Mouse (Mus musculus): ENCODE results near the gene Gpx4. TPM values are rescaled to one million over a fixed set of nuclear protein-coding genes. Genes with fewer than 3 reads are reported as not detected.

Gpx4 gene
- polyA plus RNA-seq, 1 experiment from 2014 or later: 640 TPM

DNA sequence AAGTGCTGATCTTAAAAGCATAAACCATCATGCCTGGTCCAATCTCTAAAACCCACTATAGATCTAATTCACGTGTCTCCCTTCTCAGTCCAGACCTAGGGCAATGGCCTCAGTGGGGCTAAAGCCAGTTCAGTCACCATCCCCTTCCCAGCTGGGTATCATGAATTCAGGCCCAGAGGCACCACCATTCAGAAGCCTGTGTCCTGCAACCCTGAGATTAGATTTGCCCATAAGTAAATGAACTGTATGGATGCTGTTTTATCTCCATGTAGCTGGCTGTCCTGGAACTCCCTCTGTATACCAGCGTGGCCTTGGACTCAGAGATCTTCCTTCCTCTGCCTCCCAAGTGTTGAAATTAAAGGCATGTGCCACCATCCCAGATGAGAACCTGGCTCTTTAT lies 56.1 kb downstream of the Gpx4 start:
- no peak for DNase-seq (ENCODE audit: low spot score)

GRCm38 (mm10) chr10:80104181-80104580 lies 57.2 kb downstream of the Gpx4 start:
- DNase-seq (ENCODE audit: low spot score): no peak

DNA sequence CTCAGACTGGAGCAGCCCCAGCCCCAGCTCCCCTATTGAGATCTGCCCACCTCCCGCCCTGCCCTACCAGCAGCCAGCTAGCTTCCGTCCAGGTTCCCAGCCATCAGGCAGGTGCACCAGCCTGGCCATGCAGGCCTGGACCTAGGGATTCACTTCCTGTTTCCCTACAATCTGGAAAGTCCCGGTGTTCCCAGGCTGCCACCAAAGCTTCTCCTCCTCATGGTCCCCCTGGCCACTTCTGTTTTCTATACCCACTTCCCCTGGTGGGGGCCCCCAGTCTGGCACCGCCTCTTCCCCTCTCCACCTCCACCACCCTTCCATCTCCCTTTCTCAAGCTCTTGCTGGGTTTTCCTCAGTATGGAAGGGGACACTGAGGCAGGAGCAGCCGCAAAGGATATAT lies 58.5 kb downstream of the Gpx4 start, which contains the start of gene Sbno2:
Gene Sbno2 (minus strand): TSS at position 112 of the 400 bp plus-strand sequence.
- no peak for DNase-seq (ENCODE audit: low spot score)

GRCm38 (mm10) chr10:80105926-80106325 lies 59.0 kb downstream of the Gpx4 start:
- no peak for DNase-seq (ENCODE audit: low spot score)

Other genes starting within 250 kb of the Gpx4 start
- gene Misp, start 226.2 kb upstream of the Gpx4 start, polyA plus RNA-seq (2015; fragmentation: Nextera tagmentation; extraction: Ambion mirVana): 7.5 and 10.5 TPM in 2 replicates
- 217 and 246 TPM in 2 replicates for gene Ptbp1, start 192.7 kb upstream of the Gpx4 start, polyA plus RNA-seq (2015; fragmentation: Nextera tagmentation; extraction: Ambion mirVana)
- 1.7 TPM in 2 replicates for gene Prtn3, start 172.7 kb upstream of the Gpx4 start, polyA plus RNA-seq (2015; fragmentation: Nextera tagmentation; extraction: Ambion mirVana)
- gene Plppr3, start 172.5 kb upstream of the Gpx4 start, polyA plus RNA-seq (2015; fragmentation: Nextera tagmentation; extraction: Ambion mirVana): 3.3 and 3.4 TPM in 2 replicates
- gene Elane, start 160.9 kb upstream of the Gpx4 start, polyA plus RNA-seq (2015; fragmentation: Nextera tagmentation; extraction: Ambion mirVana): 0.30 and 0.74 TPM in 2 replicates
- gene Cfd, start 156.3 kb upstream of the Gpx4 start, polyA plus RNA-seq (2015; fragmentation: Nextera tagmentation; extraction: Ambion mirVana): 4.2 TPM in 1 of 2 replicates, not detected in the other
- gene Med16, start 138.2 kb upstream of the Gpx4 start, polyA plus RNA-seq (2015; fragmentation: Nextera tagmentation; extraction: Ambion mirVana): 32.6 and 39.1 TPM in 2 replicates
- 5.3 and 15.5 TPM in 2 replicates for gene Gm26602, start 136.3 kb upstream of the Gpx4 start, polyA plus RNA-seq (2015; fragmentation: Nextera tagmentation; extraction: Ambion mirVana)
- gene Kiss1r, start 130.2 kb upstream of the Gpx4 start, polyA plus RNA-seq (2015; fragmentation: Nextera tagmentation; extraction: Ambion mirVana): 0.48 and 1.2 TPM in 2 replicates
- 129 and 131 TPM in 2 replicates for gene R3hdm4, start 126.0 kb upstream of the Gpx4 start, polyA plus RNA-seq (2015; fragmentation: Nextera tagmentation; extraction: Ambion mirVana)
- 3.7 TPM in 2 replicates for gene Arid3a, start 120.1 kb upstream of the Gpx4 start, polyA plus RNA-seq (2015; fragmentation: Nextera tagmentation; extraction: Ambion mirVana)
- gene Wdr18, start 87.0 kb upstream of the Gpx4 start, polyA plus RNA-seq (2015; fragmentation: Nextera tagmentation; extraction: Ambion mirVana): 77.5 and 85.8 TPM in 2 replicates
- 0.09 and 0.20 TPM in 2 replicates for gene Grin3b, start 76.5 kb upstream of the Gpx4 start, polyA plus RNA-seq (2015; fragmentation: Nextera tagmentation; extraction: Ambion mirVana)
- gene Tmem259, start 62.8 kb upstream of the Gpx4 start, polyA plus RNA-seq (2015; fragmentation: Nextera tagmentation; extraction: Ambion mirVana): 19.4 and 25.8 TPM in 2 replicates
- 137 and 152 TPM in 2 replicates for gene Cnn2, start 58.6 kb upstream of the Gpx4 start, polyA plus RNA-seq (2015; fragmentation: Nextera tagmentation; extraction: Ambion mirVana)
- 5.2 and 5.8 TPM in 2 replicates for gene Abca7, start 50.7 kb upstream of the Gpx4 start, polyA plus RNA-seq (2015; fragmentation: Nextera tagmentation; extraction: Ambion mirVana)
- 179 and 206 TPM in 2 replicates for gene Arhgap45, start 30.5 kb upstream of the Gpx4 start, polyA plus RNA-seq (2015; fragmentation: Nextera tagmentation; extraction: Ambion mirVana)
- 153 and 158 TPM in 2 replicates for gene Polr2e, start 7.4 kb upstream of the Gpx4 start, polyA plus RNA-seq (2015; fragmentation: Nextera tagmentation; extraction: Ambion mirVana)
- gene Sbno2, start 58.4 kb downstream of the Gpx4 start, polyA plus RNA-seq (2015; fragmentation: Nextera tagmentation; extraction: Ambion mirVana): 18.3 and 19.7 TPM in 2 replicates
- 18.2 and 23.2 TPM in 2 replicates for gene Stk11, start 68.6 kb downstream of the Gpx4 start, polyA plus RNA-seq (2015; fragmentation: Nextera tagmentation; extraction: Ambion mirVana)
- 588 TPM in 2 replicates for gene Atp5d, start 91.5 kb downstream of the Gpx4 start, polyA plus RNA-seq (2015; fragmentation: Nextera tagmentation; extraction: Ambion mirVana)
- gene Cbarp, start 93.7 kb downstream of the Gpx4 start, polyA plus RNA-seq (2015; fragmentation: Nextera tagmentation; extraction: Ambion mirVana): 3.5 and 4.3 TPM in 2 replicates
- gene Midn, start 101.1 kb downstream of the Gpx4 start, polyA plus RNA-seq (2015; fragmentation: Nextera tagmentation; extraction: Ambion mirVana): 13.1 and 18.8 TPM in 2 replicates
- 226 and 376 TPM in 2 replicates for gene Cirbp, start 118.8 kb downstream of the Gpx4 start, polyA plus RNA-seq (2015; fragmentation: Nextera tagmentation; extraction: Ambion mirVana)
- 15.3 and 15.4 TPM in 2 replicates for gene 1600002K03Rik, start 125.8 kb downstream of the Gpx4 start, polyA plus RNA-seq (2015; fragmentation: Nextera tagmentation; extraction: Ambion mirVana)
- gene Efna2, start 132.3 kb downstream of the Gpx4 start, polyA plus RNA-seq (2015; fragmentation: Nextera tagmentation; extraction: Ambion mirVana): 1.2 and 1.6 TPM in 2 replicates
- 70.8 and 72.4 TPM in 2 replicates for gene Mum1, start 179.3 kb downstream of the Gpx4 start, polyA plus RNA-seq (2015; fragmentation: Nextera tagmentation; extraction: Ambion mirVana)
- 319 and 339 TPM in 2 replicates for gene Ndufs7, start 202.0 kb downstream of the Gpx4 start, polyA plus RNA-seq (2015; fragmentation: Nextera tagmentation; extraction: Ambion mirVana)
- gene Gamt, start 213.8 kb downstream of the Gpx4 start, polyA plus RNA-seq (2015; fragmentation: Nextera tagmentation; extraction: Ambion mirVana): 5.5 and 5.9 TPM in 2 replicates
- gene Dazap1, start 214.3 kb downstream of the Gpx4 start, polyA plus RNA-seq (2015; fragmentation: Nextera tagmentation; extraction: Ambion mirVana): 48.9 and 56.1 TPM in 2 replicates
- gene Rps15, start 245.3 kb downstream of the Gpx4 start, polyA plus RNA-seq (2015; fragmentation: Nextera tagmentation; extraction: Ambion mirVana): 1,158 and 1,206 TPM in 2 replicates
- gene Apc2, start 248.8 kb downstream of the Gpx4 start, polyA plus RNA-seq (2015; fragmentation: Nextera tagmentation; extraction: Ambion mirVana): 0.10 and 0.24 TPM in 2 replicates

All from thymus, postnatal 0 days (tissue).